Mouse (Mus musculus): ENCODE measurements around the gene Grin3b.
A peak's percentile ranks its signal among the peaks of the same experiment; 100 is the strongest.

Grin3b gene

DNA sequence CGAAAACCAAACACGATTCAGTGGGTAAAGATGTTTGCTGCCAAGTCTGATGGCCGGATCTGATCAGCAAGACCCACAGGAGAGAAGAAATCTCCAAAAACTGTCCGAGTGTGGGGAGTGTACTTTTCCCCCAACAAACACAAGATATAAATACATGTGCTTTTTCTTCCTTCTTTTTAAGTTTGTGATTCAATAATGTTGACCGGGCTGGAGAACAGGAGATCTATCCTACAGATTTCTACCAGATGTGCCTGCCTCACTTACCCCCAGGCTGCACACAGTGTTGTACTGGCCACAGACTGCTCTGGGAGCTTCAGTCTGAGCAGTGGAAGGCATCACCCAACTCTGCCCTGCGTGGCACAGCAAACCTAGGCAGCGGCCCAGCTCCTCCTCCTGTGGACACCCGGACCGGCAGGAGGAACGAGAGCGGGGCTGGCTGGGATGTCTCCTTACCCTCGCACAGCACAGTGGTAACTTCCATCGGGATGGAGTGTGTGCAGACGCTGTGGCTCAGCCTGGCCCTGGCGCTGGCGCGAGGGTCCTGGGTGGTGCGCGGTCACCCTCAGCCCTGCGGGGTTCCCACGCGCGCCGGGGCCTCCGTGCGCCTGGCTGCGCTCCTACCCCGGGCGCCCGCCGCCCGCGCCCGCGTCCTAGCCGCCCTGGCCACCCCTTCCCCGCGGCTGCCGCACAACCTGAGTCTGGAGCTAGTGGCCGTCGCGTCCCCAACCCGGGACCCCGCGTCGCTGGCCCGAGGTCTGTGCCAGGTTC, at the start of gene Grin3b:
Gene Grin3b (plus strand): TSS at position 301 of the 768 bp plus-strand sequence.
- DNase-seq (ENCODE audit: low spot score): no peak

- DNase-seq (ENCODE audit: low spot score): no peak
These were observed 49.5 kb upstream of the Grin3b start, which contains the start of gene R3hdm4 for GRCm38 (mm10) chr10:79920958-79921535. TSS of gene R3hdm4 (minus strand) at chr10:79921208.

- DNase-seq (ENCODE audit: low spot score): no peak
These were observed 48.9 kb upstream of the Grin3b start for GRCm38 (mm10) chr10:79921572-79921971.

- DNase-seq (ENCODE audit: low spot score): peak; percentile 96
These were observed 45.3 kb upstream of the Grin3b start for GRCm38 (mm10) chr10:79924998-79925784.

DNA sequence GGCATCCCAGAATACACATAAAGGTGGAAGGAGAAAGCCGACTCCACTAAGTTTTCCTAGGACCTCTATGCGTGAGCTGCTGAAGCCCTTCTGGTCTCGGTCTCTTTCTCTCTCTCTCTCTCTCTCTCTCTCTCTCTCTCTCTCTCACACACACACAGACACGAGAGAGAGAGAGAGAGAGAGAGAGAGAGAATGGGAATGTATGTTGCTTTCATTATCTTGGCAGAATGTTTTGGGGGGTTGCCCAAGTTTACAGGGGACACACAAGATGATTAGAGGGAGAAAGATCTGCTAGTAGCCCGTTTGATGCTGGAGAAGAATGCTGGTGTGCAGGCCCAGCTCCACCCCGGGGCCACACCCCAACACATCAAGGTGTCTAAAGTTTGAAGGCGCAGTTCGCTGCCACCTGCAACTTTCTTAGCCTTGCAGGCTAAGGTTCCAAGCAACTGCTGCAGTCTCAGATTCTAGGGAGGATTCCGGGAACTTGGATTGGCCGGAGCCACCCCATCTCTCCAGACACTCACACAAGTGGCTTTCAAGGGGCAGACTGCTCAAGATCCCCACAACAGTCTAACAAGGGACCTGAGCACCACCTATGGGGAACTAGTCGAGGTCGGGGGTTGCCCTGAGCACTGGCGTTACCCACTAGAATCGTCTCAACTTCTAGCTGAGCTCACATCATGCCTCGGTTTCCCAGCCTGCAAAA, 44.6 kb upstream of the Grin3b start:
- no peak for DNase-seq (ENCODE audit: low spot score)

GRCm38 (mm10) chr10:79926491-79927323, 43.8 kb upstream of the Grin3b start, which contains the start of gene Arid3a:
TSS of gene Arid3a (plus strand) at chr10:79927043.
- peak; percentile 83 for DNase-seq (ENCODE audit: low spot score)

GRCm38 (mm10) chr10:79927324-79928029, 43.0 kb upstream of the Grin3b start:
- DNase-seq (ENCODE audit: low spot score): no peak

DNA sequence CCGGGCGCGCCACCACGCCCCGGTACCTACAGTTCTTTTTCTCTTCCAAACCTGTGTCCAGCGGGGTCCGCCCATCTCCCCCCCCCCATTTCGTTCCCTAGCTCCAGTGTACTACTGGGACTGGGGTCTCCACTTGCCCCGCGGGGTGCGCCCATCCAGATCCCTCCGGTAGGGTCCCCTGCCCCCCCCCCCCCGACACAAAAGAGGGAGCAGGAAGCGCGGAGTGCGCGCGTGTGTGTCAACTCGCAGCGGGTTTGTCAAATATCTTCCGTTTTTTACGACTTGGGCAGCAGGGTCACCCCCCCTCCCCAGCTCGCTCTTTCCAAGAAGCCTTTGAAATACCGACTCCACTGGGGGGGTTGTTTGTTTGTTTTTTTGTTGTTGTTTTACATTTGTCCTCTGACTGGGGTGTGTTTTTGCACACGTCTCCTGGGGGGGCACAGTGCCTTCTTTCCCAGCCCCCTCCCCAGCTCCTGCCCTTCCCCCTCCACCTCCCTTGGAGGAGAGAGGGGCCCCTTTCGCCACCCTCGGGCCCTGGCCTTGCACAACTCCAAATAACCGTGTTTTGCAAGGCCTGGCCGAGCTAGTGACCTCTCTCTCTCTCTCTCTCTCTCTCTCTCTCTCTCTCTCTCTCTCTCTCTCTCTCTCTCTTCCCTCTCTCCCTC, 42.4 kb upstream of the Grin3b start:
- no peak for DNase-seq (ENCODE audit: low spot score)

GRCm38 (mm10) chr10:79928907-79929701, 41.4 kb upstream of the Grin3b start:
- DNase-seq (ENCODE audit: low spot score): no peak

GRCm38 (mm10) chr10:79929967-79930825, 40.3 kb upstream of the Grin3b start:
- no peak for DNase-seq (ENCODE audit: low spot score)

DNA sequence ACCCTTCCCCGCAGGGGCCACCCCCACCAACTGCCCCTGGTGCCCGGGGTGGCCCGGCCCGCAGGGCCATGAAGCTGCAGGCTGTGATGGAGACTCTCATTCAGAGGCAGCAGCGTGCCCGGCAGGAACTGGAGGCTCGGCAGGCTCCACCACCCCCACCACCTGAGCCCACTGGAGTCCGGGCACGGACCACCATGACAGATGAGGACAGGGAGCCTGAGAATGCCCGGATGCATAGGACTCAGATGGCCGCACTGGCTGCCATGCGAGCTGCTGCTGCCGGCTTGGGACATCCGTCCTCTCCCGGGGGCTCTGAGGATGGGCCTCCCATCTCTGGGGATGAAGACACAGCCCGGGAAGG, 39.7 kb upstream of the Grin3b start:
- DNase-seq (ENCODE audit: low spot score): no peak

DNA sequence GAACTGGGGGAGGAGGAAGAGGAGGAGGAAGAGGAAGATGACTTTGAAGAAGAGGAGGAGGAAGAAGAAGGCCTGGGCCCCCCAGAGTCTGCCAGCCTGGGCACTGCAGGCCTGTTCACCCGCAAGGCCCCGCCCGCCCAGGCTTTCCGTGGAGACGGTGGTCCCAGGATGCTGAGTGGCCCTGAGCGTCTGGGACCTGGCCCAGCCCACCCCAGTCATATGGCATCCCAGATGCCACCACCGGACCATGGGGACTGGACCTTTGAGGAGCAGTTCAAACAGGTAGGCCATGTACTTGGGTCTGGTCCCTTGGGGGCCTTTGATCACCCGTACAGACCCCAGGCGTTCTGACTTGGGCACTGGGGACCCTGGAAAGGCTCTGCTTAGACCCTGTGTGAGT, 38.7 kb upstream of the Grin3b start:
- DNase-seq (ENCODE audit: low spot score): no peak

GRCm38 (mm10) chr10:79932736-79933135, 37.8 kb upstream of the Grin3b start:
- peak; percentile 46 for DNase-seq (ENCODE audit: low spot score)

DNA sequence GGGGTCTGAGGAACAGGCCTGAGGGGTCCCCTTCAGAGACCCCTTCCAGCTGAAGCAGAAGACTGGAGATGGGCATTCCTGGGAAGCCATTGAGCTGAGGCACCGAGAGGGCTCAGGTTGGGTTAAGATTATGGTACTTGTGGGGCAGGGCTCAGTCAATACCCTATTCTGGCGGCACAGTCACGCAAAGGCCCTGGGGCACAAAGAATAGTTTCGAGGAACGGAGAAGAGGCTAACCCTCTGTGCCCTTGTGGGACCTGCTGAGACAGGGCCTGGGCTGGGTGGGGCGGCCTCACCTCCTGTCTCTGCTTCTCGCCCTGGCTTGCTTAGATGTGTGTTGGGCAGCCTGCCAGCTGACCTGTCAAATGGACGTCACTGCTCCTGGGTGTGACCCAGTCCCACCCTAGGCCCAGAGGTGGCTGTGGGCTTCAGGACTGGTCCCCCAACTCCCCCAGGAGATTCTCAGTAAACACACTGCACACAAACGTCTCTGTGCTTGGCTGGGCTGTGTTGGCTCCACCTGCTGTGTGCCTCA, 37.3 kb upstream of the Grin3b start:
- no peak for DNase-seq (ENCODE audit: low spot score)

DNA sequence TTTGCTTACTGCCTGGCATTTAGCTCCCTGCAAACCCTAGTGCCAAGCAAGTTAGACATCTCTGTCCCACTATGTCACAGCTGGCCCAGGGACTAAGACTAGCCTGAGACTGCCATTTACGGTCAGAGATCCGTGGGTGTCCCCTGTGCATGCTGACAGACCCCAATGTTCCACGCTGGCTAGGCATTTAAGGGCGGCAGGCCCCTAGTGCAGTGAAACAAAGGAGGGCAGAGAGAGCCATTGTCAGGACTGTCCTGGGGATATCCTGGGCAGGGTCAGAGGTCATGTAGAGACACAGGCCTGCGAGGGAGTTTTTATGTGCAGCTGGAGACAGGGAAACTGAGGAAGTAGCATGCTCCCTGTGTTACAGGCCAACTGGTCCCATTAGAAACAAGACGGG, 36.7 kb upstream of the Grin3b start:
- DNase-seq (ENCODE audit: low spot score): no peak

DNA sequence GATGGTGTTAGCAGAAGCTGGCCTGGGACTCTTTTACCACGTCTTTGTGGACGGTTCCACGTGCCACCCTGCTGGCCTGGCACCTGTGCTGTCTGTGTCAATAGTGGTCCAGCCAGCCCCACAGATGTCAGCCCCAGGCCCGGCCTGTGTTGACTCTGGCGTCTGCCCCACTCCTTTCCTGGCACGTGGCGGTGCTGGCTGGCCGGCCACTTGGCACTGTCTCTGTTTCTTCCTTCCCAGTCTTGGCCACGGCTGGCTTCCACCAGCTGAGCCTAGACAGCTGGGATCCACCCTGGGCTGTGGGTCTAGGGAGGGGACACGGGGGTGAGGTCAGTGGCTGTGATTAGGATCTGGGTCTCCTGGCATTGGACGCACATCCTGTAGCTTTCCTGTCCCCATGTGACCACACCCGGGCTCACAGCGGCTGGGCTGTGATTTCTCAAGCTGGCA, 36.2 kb upstream of the Grin3b start:
- peak; percentile 72 for DNase-seq (ENCODE audit: low spot score)

GRCm38 (mm10) chr10:79934794-79935569, 35.5 kb upstream of the Grin3b start:
- DNase-seq (ENCODE audit: low spot score): no peak
